Mouse (Mus musculus) kidney, adult 2 months (tissue): Measurements from ENCODE around the gene Ntrk1.

ENCODE experiments used
- CTCF ChIP-seq: fragments of 200-500 bp; conservative IDR thresholded peaks from 2 replicates; pipeline ENCODE4 v1.5.1; 2011; ENCODE audit warnings: low read depth, mild to moderate bottlenecking, control low read depth, low read length, moderate library complexity, mixed read lengths; ENCODE audit not compliant: insufficient read depth, insufficient read length
- POLR2A ChIP-seq: fragments of 200-500 bp; IDR thresholded peaks from one replicate; pipeline ENCODE4 v1.6.1; 2011; ENCODE audit warnings: low read depth, low read length, control low read depth

- TF ChIP-seq CTCF (no peak), POLR2A (no peak)
These were observed 15.9 kb downstream of the Ntrk1 start for GRCm38 (mm10) chr3:87779086-87779485.
